Mouse (Mus musculus): ENCODE measurements around the gene Ap1b1.

Ap1b1 gene

GRCm38 (mm10) chr11:5035421-5035820 is 48.8 kb downstream of the Ap1b1 start:
- no peak for DNase-seq (ENCODE audit: low spot score in 2 of 2)

DNA sequence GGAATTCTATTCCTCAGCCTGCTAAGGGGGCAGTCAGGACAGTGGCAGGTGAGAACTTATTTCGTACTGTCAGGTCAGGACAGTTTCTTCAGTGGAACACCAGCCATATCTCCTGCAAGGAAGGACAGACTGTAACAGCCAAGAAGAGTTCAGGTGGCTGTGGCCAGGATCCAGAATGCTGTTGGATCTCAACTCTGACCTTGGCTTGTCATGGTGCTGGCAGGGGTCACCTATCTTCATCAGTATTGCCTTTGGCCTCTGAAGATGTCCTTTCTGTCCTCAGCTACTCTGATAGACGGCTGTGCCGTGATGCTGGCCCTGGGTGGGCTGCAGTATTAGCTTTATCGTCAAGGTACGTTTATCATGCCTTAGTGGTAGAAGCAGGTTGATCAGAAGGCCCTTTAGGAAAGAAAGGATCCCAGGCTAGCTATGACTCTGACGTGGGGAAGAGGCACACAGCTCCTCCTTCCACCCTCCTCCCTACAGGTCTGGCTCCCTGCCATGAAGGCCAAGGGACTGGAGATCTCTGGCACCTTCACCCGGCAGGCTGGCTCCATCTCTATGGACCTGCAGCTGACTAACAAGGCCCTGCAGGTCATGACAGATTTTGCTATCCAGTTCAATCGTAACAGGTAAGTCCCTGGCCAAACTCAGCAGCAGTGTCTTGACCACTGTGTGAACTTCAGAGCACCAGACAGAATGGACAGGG is 50.7 kb downstream of the Ap1b1 start:
- DNase-seq (ENCODE audit: low spot score in 2 of 2): no peak

DNA sequence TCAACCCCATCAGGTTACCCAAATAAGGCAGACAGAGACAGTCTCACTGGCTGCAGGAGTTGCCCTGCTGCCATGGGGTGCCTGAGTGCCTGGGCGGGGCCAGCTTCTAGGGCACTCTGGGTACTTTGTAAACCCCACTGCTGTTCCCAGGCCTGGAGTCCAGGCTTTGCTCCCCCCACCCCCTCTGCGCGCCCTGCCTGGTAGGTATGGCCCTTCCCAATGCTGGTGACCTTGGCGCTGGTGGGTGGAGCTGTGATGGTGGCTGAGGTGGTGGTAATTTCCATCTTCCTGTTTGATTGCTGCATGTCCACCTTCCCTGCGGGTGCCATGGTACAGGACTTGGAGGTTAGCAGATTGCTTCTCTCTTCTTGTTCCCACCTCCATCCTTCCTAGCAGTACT is 54.0 kb downstream of the Ap1b1 start:
- DNase-seq (ENCODE audit: low spot score in 2 of 2): no peak

- DNase-seq (ENCODE audit: low spot score in 2 of 2): no peak
These were observed 54.6 kb downstream of the Ap1b1 start for GRCm38 (mm10) chr11:5041144-5041780.

DNA sequence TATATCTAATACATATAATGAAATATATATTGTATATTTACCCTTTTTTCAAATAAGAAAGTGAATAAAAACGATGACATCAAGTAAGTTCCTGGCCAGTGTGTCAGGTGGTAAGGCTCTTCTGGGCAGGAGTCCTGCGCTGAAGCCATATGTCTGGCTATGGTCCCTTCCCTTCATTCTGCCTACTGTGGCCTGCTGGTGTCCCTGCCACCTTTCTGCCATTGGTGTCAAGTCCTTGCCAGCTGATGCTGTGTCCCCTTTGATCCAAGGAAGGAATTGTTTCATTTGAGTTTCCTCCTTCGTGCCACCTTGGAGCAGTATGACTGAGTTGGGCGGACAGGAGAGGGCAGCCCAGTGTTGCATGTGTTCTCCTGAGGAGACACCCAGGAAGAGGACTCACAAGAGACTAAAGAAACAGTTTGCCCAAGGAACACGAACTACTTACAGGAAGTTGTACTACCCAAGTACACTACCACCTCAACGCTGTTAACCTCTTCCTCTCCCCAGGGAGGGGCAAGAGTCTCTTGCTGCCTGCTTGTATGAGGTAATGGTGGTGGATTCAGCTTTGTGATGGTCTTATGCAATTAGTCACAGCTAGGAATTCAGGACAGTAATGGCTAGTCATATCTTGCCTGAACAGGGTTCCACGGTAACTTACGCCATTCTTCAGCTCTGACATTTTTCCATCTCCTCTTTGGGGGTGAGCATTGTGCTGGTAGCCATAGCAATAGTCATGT is 56.2 kb downstream of the Ap1b1 start:
- no peak for DNase-seq (ENCODE audit: low spot score in 2 of 2)

- no peak for DNase-seq (ENCODE audit: low spot score in 2 of 2)
These were observed 59.8 kb downstream of the Ap1b1 start for GRCm38 (mm10) chr11:5046321-5046926.

GRCm38 (mm10) chr11:5051629-5052028 is 65.0 kb downstream of the Ap1b1 start:
- no peak for DNase-seq (ENCODE audit: low spot score in 2 of 2)

DNA sequence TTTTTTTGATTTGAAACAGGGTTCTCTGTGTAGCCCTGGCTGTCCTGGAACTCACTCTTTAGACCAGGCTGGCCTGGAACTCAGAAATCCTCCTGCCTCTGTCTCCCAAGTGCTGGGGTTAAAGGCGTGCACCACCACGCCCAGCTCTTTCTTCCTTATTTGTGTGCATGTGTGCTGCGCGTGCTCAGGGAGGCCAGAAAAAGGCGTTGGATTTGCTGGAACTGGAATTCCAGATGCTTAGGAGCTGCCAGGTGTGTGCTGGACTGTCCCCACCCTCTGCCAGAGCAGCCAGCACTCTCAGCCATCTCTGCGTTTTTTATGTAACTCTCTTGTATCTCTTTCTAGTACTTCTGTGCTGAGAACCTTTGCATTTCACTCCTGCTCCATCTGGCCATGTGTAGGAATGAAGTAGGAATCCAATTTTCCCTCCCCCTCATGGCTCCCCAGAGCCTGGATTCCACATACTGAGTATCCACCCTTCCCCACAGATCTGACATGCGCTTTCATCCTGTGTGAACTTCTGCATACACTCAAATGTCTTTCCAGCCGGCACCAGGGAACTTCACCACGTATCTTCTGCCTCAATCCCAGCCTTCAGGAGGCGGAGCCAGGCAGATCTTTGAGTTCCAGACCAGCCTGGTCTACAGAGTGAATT is 65.7 kb downstream of the Ap1b1 start:
- DNase-seq (ENCODE audit: low spot score in 2 of 2): no peak

- no peak for DNase-seq (ENCODE audit: low spot score in 2 of 2)
These were observed 67.5 kb downstream of the Ap1b1 start for GRCm38 (mm10) chr11:5054151-5054550.

- DNase-seq (ENCODE audit: low spot score in 2 of 2): no peak
These were observed 68.2 kb downstream of the Ap1b1 start for GRCm38 (mm10) chr11:5054874-5055273.

DNA sequence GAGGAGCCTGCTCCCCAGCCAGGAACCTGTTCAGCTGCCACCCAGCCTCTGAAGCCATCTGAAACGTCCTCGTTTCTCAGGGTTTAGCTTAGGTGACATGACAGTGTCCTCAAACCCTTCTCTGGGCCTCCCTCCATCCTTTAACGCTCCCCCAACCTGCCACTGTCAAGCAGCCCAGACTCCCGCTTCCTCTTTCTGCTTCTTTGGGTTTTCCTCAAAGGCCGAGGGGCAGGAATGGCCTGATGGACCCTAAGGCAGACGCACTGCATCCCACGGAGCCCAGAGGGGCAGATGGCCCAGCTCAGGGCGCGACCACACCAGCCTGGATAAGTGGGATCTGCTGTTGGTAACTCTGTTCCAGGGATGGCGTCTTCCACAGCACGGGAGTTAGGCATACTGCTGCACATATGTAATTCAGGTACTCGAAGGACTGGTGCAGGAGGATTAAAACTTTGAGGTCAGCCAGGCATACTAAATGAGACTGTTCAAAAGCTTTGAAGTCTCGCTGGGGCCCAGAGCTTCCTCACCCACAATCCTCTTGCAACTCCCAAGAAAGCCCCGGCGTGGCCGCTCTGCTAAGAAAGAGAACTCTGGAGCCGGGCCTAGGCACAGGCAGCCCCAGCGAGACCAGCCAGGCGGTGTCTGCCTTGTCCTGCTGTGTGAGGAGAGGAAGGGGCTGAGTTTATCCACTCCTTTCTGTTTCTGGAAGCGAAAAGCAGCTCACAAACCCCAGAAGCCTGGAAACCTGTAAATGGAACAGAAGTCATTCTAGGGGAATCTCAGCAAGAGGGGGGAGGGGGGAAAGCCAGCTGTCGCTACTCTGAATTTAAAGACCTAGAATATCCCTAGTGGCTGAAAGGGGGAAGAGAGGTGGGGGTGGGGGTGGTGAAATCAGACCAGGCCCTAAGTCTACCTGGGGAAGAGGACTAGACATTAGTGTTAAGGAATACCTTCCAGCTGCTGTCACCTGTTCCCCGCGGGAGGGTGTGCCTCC is 69.6 kb downstream of the Ap1b1 start:
- DNase-seq (ENCODE audit: low spot score in 2 of 2): no peak

GRCm38 (mm10) chr11:5057064-5057463 is 70.4 kb downstream of the Ap1b1 start:
- no peak for DNase-seq (ENCODE audit: low spot score in 2 of 2)

DNA sequence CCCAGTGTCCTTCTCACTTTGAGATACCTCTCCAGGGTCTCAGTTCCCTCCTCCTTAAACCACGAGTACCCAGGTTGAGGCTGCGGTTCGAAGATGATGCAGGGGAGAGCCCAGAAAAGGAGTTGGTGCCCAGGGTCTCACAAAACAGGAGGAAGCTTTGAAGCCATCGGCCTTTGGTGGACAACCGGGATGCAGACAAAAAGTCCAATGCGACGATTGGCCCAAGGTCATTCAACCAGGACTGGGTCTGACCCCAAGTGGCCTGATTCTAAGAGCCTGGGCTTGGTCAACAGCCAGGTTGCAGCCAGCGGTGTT is 70.9 kb downstream of the Ap1b1 start:
- DNase-seq (ENCODE audit: low spot score in 2 of 2): no peak

DNA sequence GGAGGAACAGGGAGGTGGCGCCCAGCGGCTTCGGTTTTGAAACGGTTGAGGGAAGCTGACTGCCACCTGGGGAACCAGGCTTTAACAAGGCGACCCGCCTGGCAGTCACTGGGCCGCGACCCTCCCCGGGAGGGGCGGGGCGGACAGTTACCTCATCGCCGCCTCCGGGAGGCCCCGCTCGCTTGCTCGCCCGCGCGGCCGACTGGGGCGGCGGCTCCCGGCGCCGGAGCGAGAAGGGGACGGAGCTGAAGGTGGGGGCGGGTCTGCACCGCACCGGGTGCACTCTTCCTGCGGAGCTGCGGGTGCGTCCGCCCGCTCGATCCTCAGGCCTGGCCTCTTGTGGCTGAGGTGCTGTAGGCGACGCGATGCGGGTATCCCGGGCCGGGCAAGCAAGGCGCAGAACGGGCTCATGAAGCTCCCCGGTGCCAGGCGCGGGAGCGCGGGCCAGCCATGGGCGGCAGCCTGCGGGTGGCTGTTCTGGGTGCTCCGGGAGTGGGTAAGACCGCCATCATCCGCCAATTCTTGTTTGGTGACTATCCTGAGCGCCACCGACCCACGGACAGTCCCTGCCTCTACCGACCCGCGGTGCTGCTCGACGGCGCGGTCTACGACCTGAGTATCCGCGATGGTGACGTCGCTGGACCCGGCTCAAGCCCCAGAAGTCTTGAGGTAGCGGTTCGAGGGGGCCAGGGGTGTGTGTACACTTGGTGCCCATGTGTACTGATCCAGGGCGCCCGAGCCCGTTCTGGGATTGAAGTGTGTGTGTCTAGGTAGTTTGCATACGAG is 71.4 kb downstream of the Ap1b1 start, which contains the start of gene Rasl10a:
Rasl10a (plus strand) TSS at position 273 of the 786 bp plus-strand sequence.
- DNase-seq (ENCODE audit: low spot score in 2 of 2): peak in 1 of 2 experiments; percentile 48

DNA sequence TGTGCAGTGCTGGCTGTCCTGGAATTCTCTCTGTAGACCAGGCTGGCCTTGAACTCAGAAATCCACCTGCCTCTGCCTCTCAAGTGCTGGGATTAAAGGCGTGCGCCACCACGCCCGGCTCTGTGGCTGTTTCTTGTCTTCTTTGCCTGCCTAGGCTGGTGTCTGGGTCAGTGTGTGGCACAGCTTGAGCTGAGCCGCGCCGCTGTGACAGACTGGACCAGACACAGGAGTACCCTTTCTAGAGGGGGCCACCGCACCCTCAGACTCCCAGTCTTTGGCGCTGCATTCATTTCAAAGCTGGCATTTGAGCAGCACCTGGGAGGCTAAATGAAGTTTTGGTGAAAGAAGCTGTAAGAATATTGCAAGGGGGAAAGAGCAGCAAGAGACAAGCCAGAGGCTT is 72.2 kb downstream of the Ap1b1 start:
- no peak for DNase-seq (ENCODE audit: low spot score in 2 of 2)

DNA sequence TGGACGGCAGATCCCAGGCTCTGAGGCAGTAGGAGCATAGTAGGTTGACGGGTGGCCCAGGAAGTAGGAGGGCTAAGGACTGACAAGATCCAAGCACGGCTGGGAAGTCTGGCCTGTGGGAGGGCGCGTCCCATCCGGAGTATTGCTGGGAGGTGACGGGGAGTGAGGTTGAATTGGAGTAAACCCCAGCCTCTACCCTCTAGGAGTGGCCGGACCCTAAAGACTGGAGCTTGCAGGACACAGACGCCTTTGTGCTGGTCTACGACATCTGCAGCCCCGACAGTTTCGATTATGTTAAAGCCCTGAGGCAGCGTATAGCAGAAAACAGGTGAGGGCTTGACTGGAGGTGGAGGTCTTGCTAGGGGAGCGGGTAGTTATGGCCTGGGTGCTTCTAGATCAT is 72.6 kb downstream of the Ap1b1 start:
- no peak for DNase-seq (ENCODE audit: low spot score in 2 of 2)

- DNase-seq (ENCODE audit: low spot score in 2 of 2): no peak
These were observed 73.1 kb downstream of the Ap1b1 start for GRCm38 (mm10) chr11:5059704-5060156.

DNA sequence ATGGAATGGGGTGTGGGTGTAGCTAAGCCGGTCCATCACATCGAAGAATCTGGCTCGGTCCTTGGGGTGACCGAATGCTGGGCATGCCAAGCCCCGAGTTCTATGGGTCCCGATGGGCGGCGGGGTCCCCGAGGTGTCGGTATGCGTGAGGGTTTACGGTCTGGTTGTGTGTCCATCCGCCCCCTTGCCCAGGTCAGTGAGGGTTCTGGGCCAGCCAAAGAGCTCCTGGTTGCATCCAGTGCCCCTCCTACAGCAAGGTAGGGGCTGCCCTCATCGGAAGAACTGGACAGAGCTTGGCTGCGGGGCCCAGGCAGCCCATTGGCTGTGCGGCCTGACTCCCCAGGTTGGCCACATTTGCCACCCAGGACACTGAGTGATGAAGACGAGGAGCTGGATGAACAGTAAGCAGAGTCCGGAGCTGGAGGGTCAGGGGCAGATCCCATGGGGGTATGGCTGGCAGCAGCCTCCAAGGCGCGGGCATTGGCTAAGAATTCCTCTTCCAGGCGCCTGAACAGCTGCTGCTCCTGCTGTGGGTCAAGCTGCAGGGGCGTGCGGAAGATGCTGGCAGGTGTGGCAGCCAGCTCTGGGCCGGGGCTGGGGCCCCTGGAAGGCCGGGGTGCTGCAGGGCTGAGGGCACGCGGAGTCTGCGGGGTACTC is 74.3 kb downstream of the Ap1b1 start:
- DNase-seq (ENCODE audit: low spot score in 2 of 2): no peak

DNA sequence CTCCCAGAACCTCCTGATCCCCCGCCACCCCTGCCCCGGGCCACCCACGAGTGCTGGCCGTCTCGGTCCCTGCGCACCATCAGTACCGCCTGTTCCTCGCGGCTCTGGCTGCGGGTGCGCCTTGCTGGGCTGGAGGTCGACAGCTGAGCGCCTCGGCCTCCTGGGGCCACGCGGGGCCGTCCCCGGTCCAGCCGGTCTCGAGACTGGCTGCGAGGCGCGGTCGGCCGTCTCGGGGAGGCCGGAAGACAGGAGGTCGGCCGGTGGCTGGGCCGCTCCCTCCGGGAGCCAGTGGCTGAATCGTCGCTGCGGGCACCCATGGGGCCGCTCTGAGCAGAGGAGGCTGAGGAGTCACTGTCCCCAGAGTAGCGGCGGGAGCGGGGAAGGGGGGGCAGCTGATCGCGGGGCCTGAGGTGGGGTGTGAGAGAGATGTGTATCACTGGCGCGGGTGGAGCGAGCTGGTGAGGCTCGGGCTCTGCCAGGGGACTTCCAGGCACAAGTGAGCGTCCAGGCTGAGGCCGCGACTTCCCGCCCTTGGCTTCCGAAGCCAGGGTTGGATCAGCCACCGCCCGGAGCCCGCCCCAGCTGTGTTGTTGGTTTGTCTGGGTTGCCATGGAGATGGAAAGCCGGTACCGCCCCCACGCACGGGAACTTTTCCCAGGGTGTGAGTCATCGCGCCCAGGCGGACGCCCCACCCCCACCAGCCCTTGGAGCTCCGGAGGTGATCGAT is 75.0 kb downstream of the Ap1b1 start:
- DNase-seq (ENCODE audit: low spot score in 2 of 2): no peak

All from spleen, postnatal 14 days (tissue).